Mouse (Mus musculus): ENCODE results near the gene Clic4. TPM values are rescaled to one million over a fixed set of nuclear protein-coding genes. Genes with fewer than 3 reads are reported as not detected.
"Not testable (repeated sequence)": the region's sequence is repeated elsewhere in the genome, so short reads cannot be mapped to it uniquely, and the experiment has no call there.

The Clic4 gene
- total RNA-seq, 2 experiments from 2014 or later: 251 to 264 TPM

DNA sequence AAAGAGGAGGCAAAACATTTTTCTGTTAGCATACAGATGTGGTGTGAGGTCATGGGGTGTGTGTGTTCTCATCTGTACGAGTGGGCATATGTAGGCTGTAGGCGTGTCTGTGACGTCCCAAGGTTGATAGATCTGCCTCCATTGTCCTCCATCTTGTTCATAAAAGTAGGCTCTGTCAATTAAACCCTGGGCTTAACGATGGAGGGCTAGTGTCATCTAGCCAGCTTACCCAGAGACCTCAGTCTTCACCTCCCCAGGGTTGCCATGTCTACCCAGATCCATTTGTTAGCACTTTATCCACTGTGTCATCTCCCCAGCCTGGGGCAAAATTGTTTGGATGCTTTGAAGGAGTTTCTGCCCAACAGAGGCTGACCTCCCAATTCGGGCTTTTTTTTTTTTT, 67.9 kb downstream of the Clic4 start:
- intact Hi-C loops (cut with DNase I): loop anchor here (2.0 kb wide), 1 partner anchor 138 kb away; no protein-coding TSS in a partner anchor
- no peak for DNase-seq

DNA sequence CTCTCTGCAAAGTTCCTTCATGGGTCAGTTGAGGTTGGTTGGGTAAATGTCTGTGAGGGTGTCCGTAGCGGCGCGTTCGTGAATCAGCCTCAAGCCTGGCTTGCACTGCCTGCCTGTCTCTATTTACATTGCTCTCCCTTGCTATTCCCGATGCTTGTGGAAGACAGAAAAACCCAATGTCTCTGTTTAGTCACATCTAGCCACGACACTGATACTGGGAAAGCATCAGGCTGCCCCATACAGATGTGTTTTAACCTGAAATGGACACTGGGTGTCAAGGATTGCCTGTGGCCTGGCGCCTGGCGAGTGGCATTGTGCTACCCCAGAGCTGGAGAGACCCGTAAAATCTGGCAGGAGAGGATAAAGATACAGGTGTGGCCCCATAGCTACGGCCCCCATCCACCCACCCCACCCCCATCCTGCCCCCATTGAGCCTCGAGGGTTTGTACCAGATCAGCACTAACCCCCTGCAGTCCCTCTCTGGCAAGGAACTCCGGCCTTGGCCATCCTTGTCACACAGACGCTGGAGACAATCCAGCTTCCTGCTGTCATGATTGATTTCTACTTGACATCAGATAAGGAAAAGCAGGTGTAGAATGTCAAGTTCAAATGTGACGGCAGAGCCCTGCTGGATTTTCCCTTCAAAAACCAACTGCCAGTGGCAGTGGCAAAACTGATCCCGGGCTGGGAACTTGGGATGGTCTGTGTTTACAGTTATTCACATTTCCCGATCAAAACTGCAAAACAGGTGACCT, 68.6 kb downstream of the Clic4 start:
- intact Hi-C loops (cut with DNase I): loop anchor here (2.0 kb wide), 1 partner anchor 137 kb away; no protein-coding TSS in a partner anchor
- no peak for DNase-seq

DNA sequence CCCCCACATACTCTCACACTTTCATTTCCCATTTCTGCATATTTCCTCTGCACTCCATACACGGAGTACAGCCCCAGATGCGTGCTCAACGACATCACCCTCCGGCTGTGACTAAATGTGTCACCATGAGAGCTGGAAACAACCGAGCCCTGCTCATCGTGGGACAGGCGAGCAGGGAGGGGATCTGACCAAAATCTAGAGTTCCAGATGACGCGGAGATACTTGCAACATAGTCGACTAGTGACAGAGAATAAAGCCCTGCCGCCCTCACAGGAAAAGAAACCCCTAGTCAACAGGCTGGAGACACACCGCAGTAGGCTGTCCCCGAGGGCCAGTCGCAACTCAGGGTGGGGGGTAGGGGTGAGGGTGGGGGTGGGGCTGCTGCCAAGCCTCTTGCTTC, 69.3 kb downstream of the Clic4 start:
- intact Hi-C loops (cut with DNase I): no loop called here

DNA sequence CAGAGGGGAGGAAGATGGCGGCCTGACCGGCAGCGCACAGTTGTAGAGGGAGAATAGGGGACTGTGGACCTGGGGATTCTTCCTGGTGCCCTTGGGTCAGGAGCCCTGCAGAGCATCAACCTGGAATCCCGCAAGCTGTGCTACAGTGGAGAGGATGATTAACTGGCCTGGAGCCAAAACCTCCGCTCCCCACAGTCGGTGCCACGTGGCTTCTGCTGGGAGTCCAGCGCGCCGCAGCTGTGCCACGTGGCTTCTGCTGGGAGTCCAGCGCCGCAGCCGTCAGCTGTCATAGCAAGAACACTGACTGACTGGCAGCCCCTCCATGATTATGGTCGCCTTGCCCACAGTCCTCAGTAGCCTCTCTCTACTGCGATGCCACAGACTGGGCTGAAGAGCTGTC, 70.8 kb downstream of the Clic4 start:
- no peak for DNase-seq
- intact Hi-C loops (cut with DNase I): no loop called here

More for the DNA sequence above, 69.3 kb downstream of the Clic4 start:
- peak in 1 of 2 experiments; percentile 31 for DNase-seq

DNA sequence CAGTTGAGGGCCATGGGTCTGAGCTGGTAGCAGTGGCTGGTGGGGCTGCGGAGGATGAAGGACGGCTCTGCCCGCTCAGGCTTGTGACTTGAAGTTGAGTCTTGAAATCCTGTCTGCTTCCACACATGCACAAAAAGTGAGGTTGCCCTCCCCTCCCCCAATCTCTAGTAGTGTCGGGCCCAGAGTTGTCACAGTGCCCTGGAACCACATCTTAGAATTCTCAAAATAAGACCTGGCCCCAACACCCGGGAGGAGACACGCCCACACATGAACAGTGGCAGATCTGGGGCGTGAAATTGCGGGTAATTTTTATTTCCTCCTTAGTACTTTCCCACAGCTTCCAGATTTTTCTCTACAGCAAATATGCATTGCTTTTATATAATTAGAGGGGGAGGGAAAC, 74.8 kb downstream of the Clic4 start:
- intact Hi-C loops (cut with DNase I): no loop called here
- no peak for DNase-seq

DNA sequence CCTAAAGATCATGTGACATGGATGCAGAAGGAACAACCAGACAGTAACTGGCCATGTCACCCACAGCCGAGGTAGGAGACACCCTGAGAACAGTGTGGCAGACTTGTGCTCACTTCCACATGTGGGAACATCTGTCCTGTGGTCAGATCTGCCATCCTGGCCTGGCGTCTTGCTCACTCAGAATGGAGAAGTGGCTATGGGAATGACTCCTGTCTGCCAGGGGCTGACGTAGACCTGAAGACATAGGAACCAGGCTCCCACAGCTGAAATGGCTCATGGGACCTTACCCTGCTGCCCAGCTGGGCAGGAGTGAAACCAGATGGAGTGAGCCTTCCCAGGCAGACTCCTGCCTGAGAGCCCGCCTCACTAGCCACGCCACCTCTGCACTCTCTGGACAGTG, 79.8 kb downstream of the Clic4 start:
- intact Hi-C loops (cut with DNase I): no loop called here

DNA sequence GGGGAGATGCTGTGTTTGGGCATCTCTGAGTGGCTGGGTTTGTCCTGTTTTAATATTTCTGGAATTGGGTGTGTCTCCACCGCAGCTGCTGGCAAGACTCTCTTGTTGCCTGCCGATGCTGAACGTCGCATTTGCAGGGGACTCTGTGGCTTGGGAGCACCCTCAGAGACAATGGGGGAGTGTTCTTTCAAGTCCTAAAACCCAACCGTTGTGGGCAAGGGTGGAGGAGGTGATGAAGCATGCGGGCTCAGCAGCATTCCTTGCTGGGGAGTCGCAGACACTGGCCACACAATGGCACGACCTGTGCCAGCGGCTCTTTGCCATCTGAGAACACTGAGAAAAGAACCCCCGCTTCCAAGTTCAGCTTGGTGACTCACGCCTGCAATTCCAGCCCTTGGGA, 81.0 kb downstream of the Clic4 start:
- DNase-seq: no peak
- intact Hi-C loops (cut with DNase I): no loop called here

More for the DNA sequence above, 79.8 kb downstream of the Clic4 start:
- peak in 1 of 2 experiments; percentile 16 for DNase-seq

DNA sequence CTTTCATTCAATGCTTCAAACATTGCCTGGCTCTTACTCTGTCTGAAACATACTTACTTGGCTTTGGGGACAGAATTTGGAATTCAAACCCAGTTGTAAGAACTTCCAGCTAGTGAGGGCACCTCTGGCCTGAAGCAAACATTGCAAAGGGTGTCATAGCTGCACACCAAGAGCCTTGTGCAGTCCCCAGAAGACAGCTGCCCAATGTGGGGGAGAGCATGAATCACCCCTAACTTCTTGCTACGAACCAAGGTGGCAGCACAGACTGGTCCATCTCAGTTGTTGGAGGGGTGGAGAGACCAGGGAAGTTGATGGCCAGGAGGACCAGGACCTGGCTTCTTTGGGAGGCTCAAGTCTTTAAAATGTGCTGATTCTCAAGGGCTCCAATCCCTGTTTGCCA, 81.4 kb downstream of the Clic4 start:
- no peak for DNase-seq
- intact Hi-C loops (cut with DNase I): no loop called here

DNA sequence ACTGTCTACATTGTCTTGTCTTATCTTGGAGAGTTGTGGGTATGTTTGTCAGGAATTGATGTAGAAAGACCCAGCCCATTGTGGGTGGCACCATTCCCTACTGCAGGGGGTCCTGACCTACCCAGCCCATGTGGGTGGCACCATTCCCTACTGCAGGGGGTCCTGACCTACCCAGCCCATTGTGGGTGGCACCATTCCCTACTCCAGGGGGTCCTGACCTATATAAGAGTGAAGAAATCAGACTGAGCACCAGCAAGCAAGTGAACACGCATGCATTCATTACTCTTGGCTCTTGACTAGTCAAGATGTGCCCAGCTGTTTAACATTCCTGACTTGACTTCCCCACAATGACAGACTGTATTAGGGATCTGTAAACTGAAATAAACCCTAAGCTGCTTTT, 82.2 kb downstream of the Clic4 start:
- intact Hi-C loops (cut with DNase I): no loop called here
- no peak for DNase-seq

DNA sequence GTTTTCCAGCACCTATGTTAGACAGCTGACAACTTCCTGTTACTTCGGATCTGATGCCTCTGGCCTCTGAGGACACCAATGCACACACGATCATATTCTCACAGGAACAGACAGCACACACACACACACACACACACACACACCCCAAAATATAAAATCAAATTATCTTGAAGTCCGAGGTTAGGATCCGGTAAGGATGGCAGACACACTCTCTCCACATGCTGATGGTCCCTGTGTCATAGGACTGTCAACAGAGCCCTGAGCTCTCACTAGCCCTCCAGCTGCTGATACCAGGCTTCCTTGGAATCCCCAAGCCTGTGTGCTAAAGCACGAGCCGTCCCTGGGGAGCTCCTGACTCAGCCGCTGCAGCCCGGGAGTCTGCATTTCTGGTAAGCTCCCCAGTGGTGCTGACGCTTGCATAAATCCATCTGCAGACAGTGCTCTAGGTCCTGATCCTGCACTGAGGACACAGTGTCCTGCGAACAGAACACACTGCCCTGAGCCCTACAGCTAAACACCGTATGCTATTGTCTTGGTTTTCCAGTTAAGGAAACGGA, 83.1 kb downstream of the Clic4 start:
- DNase-seq: peak; percentile 40 to 59

DNA sequence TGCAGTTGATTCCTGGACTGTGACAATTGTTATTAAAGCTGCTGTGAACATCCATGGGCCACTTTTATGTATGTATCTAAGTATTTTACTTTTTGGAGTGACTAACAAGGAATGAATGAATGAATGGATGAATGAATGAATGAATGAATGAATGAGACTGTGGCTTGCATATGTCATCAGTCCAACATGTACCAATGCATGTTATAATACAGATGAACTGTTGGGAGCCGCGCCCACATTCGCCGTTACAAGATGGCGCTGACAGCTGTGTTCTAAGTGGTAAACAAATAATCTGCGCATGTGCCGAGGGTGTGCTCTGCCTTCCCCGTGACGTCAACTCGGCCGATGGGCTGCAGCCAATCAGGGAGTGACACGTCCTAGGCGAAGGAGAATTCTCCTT, 88.3 kb downstream of the Clic4 start:
- intact Hi-C loops (cut with DNase I): not testable (repeated sequence)

More for the DNA sequence above, 83.1 kb downstream of the Clic4 start:
- intact Hi-C loops (cut with DNase I): no loop called here

DNA sequence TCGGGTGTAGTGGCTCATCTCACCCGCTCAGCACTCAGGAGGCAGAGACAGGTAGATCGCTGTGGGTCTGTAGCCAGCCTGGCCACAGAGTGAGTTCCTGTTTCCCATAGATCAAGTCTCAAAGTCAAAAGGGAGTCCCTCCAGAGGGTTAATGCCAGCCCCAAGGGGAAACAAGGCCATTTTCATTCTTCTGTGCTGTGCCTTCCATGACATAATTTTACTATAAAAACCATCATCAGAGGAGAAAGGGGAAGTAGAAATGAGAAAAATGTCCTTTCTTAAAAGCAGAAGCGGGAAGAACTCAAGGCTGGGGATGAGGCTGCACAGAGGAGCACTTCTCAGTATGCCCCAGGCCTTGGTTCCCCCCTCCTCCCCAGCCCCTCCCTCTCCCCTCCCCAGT, 90.8 kb downstream of the Clic4 start:
- DNase-seq: no peak
- intact Hi-C loops (cut with DNase I): no loop called here

More for the DNA sequence above, 88.3 kb downstream of the Clic4 start:
- DNase-seq: not testable (repeated sequence)

DNA sequence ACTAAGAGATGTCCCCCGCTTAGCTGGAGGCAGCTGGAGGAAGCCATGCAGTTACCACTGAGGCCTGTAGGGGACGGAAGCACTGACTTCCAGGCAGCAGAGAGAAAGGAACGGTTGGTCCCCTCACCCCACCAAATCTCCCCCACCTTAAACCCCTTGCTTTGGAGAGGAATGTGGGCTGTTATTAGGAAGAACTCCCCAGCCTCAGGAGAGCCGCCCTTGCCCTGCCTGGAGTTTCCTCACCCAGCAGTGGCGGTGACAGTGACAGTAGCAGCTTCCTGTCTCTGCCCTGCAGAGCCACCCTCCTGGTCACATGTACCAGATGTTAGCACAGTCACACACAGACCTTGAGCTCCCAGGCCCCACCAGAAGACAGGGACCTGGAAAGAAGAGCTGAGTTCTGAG, 93.5 kb downstream of the Clic4 start:
- DNase-seq: peak; percentile 42 to 57
- intact Hi-C loops (cut with DNase I): no loop called here

DNA sequence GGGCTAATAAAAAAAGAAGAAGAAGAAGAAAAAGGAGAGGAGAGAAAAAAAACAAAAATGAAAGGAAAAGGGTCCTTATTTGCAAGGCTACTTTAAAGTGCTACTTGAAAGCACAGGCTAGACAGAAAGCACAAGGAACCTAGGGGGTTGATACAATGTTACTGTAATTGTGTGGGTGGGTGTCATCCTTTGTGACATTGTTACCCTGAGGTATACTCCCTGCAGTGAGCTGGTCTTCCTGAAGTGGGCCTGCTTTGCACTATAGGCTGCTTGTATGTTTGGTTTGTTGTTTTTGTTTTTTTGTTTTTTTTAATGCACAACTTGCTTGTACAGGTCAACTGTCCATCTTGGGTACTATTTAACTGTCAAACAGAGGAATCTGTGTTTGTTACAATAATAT, 95.0 kb downstream of the Clic4 start:
- intact Hi-C loops (cut with DNase I): no loop called here

DNA sequence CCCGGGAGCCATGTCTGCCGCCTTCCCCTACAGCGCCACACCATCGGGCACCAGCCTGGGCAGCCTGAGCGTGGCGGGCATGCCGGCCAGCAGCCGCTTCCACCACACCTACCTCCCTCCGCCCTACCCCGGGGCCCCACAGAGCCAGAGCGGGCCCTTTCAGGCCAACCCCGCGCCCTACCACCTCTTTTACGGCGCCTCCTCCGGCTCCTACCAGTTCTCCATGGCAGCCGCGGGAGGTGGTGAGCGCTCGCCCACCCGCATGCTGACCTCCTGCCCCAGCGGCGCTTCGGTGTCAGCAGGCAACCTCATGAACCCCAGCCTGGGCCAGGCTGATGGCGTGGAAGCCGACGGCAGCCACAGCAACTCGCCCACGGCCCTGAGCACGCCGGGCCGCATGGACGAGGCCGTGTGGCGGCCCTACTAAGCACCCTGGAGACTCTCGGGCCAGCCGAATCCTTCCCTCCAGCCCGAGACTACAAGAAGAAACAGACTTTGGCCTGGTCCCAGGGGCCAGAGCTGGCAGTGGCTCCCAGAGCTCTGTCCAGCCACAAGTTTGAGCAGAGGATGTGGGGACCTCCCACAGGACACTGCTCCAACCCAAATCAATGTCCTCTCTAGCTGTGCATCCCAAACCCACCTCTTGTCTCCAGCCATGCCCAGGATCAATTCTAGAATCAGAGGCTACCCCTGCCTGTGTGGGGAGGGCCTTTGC, 97.1 kb downstream of the Clic4 start:
- peak; percentile 23 to 32 for DNase-seq
- intact Hi-C loops (cut with DNase I): no loop called here

More for the DNA sequence above, 95.0 kb downstream of the Clic4 start:
- DNase-seq: no peak

DNA sequence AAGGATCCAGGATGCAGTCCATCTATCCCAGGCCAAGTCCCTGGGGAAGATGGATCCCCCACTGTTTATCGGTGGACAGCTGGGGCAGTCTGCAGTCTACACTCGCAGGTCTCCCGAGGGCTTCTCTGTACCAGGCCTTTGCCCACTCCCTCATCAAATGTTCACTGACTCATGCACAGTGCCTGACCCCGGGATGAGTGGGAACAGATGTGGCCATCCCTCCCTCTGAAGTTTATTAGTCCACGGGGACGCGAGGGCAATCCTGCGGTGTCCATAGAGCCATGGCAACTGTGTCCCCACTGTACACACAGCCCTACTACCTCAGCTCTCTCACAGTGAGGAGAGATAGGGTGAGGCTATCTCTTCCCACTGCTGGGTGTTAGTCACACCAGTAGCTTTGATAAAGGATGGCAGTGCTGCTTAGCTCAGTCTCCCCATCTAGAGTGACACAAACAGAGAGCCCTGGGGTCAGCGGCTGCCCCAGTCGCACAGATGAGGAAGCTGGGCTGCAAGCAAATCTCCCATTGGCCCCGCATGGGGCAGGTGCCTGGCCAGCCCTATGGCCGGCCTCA, 101.2 kb downstream of the Clic4 start:
- intact Hi-C loops (cut with DNase I): no loop called here
- no peak for DNase-seq

DNA sequence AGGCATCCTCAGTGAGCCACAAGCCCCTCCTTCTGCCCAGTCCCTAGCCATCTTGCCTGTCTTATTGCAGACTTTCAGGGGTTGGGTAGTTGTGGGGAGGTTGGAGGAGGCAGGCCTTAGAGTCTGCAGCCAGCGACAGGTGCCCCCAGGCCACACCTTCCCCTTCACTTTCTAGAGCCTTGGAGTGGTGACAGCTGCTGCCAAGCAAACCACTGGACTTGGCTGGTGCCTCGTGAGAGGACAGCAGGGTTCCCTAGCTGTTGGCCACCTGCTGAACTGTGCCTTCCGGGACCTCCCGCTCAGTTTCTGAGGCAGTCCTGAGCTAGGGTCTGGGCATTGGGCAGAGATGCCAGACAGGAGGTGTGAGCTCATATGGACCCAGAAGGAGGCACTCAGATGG, 103.1 kb downstream of the Clic4 start:
- no peak for DNase-seq
- intact Hi-C loops (cut with DNase I): no loop called here

DNA sequence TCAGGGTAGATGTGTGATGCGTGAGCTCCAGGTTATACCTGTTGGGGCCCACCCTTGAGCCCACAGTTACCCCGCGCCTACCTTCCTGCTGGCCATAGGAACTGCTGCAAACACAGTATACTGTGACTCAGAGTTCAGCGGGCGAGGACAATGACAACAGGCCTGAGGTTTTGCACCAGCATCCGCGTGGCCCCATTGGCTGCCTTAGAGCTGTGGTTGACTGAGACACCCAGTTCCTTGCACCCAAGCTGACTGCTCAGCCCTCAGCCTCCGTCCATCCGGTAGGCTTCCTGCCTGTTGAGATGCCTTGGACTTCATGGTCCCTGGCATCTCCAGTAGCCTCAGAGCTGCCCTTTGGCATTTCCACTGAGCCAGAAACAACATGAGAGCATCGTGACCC, 103.5 kb downstream of the Clic4 start:
- intact Hi-C loops (cut with DNase I): no loop called here
- DNase-seq: no peak

DNA sequence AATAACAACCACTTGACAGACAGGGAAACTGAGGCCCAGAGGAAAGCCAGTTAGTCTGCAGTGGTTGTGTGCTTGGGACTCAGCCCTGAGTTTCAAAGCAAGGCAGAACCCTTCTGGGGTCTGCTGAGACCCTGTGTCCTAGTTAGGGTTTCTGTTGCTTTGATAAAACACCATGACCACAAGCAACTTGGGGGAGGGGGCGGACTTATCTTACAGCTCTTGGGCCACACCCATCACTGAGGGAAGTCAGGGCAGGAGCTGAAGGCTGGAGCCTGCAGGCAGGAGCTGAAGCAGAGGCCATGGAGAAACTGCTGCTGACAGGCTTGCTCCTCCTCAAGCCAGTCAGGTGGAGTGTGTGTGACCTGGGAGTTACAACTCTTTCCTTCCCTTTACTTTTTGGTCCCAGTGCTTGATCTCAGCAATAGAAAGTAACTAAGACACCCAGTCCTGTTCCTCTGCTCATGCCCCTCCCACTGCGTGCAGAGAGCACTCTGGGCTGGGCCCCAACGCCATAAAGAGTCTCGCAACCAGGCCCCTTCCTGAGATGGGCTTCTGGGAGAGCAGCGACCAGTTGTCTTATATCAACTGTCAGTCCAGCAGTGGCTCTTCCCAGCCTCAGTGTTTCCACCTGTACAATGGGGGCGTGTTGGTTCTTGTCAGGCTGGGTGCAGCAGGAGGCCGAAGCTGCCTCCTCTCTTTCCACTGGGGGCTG, 104.6 kb downstream of the Clic4 start:
- no peak for DNase-seq
- intact Hi-C loops (cut with DNase I): no loop called here

DNA sequence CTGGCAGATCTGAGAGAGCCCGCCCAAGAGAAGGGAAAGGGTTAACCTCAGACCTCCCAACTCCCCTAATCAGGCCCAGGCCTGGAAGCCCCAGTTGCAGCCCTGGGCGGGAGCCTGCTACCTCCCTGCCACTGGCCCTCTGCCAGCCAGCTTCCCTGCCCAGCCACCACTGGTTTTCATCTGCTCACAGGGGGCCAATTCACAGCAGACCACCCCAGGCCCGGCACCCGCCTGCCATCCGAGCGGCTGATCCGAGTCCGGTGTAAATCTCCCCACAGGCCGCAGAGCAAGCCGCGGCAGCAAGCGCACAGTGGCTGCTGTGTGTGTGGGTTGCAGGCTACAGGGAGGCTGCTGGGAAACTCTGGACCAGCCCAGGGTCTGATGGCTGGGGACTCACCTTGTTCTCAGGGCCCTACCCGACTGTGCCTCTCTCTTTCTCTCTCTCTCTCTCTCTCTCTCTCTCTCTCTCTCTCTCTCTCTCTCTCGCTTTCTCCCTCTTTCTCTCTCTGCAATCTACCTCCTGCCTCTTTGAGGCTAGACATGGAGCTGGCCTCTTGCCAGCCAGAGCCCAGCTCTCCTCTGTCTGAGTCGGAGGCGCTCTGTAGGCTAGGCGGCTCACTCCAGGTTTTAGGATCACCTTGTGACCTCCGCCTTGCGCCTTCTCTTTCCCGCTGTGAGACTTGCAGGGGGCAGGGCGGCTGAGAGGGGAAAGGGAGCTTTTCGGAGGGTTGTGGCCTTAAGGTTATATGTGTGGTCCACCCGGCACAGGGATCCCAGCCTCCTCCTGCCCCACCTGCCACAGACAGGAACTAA, 106.0 kb downstream of the Clic4 start:
- no peak for DNase-seq
- intact Hi-C loops (cut with DNase I): no loop called here

All from heart, postnatal 14 days (tissue).